Mouse (Mus musculus): ENCODE measurements at regions not wholly inside any gene's neighbourhood (a gene's known extent, or its start where the extent isn't known, plus 50 kb on each side); places are given as distances from the start of the nearest gene placed in this dataset.

GRCm38 (mm10) chr3:14952169-14952729 is 66.2 kb downstream of the Car2 start:
- Histone ChIP-seq H3K9ac (no peak overlapping the region), H3K27me3 (no peaks in the 10 kb centered on the region), H3K36me3 (no peaks in the 10 kb centered on the region), H3K4me2 (no peak overlapping the region), H3K4me1 (0 out of 2 replicates have a peak, but pooled peaks cover under 1% of the 10 kb centered on the region), H3K4me3 (no peak overlapping the region), H3K9me3 (no peaks in the 10 kb centered on the region), H3K27ac (no peak overlapping the region)
- ATAC-seq (ENCODE audit: insufficient number of reproducible peaks, low FRiP score, low TSS enrichment, low read depth), result no peak
- WGBS, result 70% methylated on average over 3 of the region's 3 CpGs

GRCm38 (mm10) chr3:14952951-14953350 is 66.9 kb downstream of the Car2 start:
- WGBS, result 54% methylated on average over 3 of the region's 3 CpGs
- H3K4me2 ChIP-seq, result no peak overlapping the region
- no peak overlapping the region for H3K4me3 ChIP-seq
- H3K9me3 ChIP-seq, result no peaks in the 10 kb centered on the region
- 0 out of 2 replicates have a peak, but pooled peaks cover 6% of the 10 kb centered on the region for H3K4me1 ChIP-seq
- H3K9ac ChIP-seq, result no peak overlapping the region
- no peak for ATAC-seq (ENCODE audit: insufficient number of reproducible peaks, low FRiP score, low TSS enrichment, low read depth)
- H3K36me3 ChIP-seq, result no peaks in the 10 kb centered on the region
- no peaks in the 10 kb centered on the region for H3K27me3 ChIP-seq
- H3K27ac ChIP-seq, result no peak overlapping the region

- H3K4me3 ChIP-seq, result no peak overlapping the region
- no peak overlapping the region for H3K4me2 ChIP-seq
- no peak overlapping the region for H3K27ac ChIP-seq
- 0 out of 2 replicates have a peak, but pooled peaks cover 6% of the 10 kb centered on the region for H3K4me1 ChIP-seq
- no peaks in the 10 kb centered on the region for H3K27me3 ChIP-seq
- H3K36me3 ChIP-seq, result no peaks in the 10 kb centered on the region
- WGBS, result 33% methylated on average over 1 of the region's 1 CpGs
- no peak overlapping the region for H3K9ac ChIP-seq
- H3K9me3 ChIP-seq, result no peaks in the 10 kb centered on the region
- no peak for ATAC-seq (ENCODE audit: insufficient number of reproducible peaks, low FRiP score, low TSS enrichment, low read depth)
Measured at GRCm38 (mm10) chr3:14957481-14957880, 71.4 kb downstream of the Car2 start.

- ATAC-seq (ENCODE audit: insufficient number of reproducible peaks, low FRiP score, low TSS enrichment, low read depth), result no peak
- H3K4me2 ChIP-seq, result no peak overlapping the region
- H3K9ac ChIP-seq, result no peak overlapping the region
- H3K4me1 ChIP-seq, result 0 out of 2 replicates have a peak, but pooled peaks cover 6% of the 10 kb centered on the region
- no peaks in the 10 kb centered on the region for H3K27me3 ChIP-seq
- H3K27ac ChIP-seq, result no peak overlapping the region
- H3K9me3 ChIP-seq, result no peaks in the 10 kb centered on the region
- H3K36me3 ChIP-seq, result no peaks in the 10 kb centered on the region
- 32% methylated on average over 1 of the region's 1 CpGs for WGBS
- H3K4me3 ChIP-seq, result no peak overlapping the region
Measured at GRCm38 (mm10) chr3:14958277-14958676, 72.2 kb downstream of the Car2 start.

GRCm38 (mm10) chr3:14959586-14959985 is 73.5 kb downstream of the Car2 start:
- Histone ChIP-seq H3K4me3 (no peak overlapping the region), H3K4me2 (no peak overlapping the region), H3K9ac (no peak overlapping the region), H3K4me1 (0 out of 2 replicates have a peak, but pooled peaks cover 6% of the 10 kb centered on the region), H3K36me3 (no peaks in the 10 kb centered on the region), H3K27me3 (no peaks in the 10 kb centered on the region), H3K9me3 (no peaks in the 10 kb centered on the region), H3K27ac (no peak overlapping the region)
- no peak for ATAC-seq (ENCODE audit: insufficient number of reproducible peaks, low FRiP score, low TSS enrichment, low read depth)
- 4% methylated on average over 1 of the region's 1 CpGs for WGBS

GRCm38 (mm10) chr3:14964795-14965194 is 78.7 kb downstream of the Car2 start:
- no peak overlapping the region for H3K27ac ChIP-seq
- WGBS, result 67% methylated on average over 5 of the region's 5 CpGs
- ATAC-seq (ENCODE audit: insufficient number of reproducible peaks, low FRiP score, low TSS enrichment, low read depth), result no peak
- H3K4me1 ChIP-seq, result no peaks in the 10 kb centered on the region
- no peak overlapping the region for H3K9ac ChIP-seq
- H3K36me3 ChIP-seq, result no peaks in the 10 kb centered on the region
- H3K9me3 ChIP-seq, result no peaks in the 10 kb centered on the region
- H3K4me2 ChIP-seq, result no peak overlapping the region
- no peak overlapping the region for H3K4me3 ChIP-seq
- H3K27me3 ChIP-seq, result no peaks in the 10 kb centered on the region

- no peak overlapping the region for H3K4me3 ChIP-seq
- WGBS, result 88% methylated on average over 5 of the region's 5 CpGs
- no peak overlapping the region for H3K4me2 ChIP-seq
- no peak for ATAC-seq (ENCODE audit: insufficient number of reproducible peaks, low FRiP score, low TSS enrichment, low read depth)
- no peaks in the 10 kb centered on the region for H3K36me3 ChIP-seq
- no peaks in the 10 kb centered on the region for H3K9me3 ChIP-seq
- H3K27ac ChIP-seq, result no peak overlapping the region
- no peaks in the 10 kb centered on the region for H3K27me3 ChIP-seq
- H3K9ac ChIP-seq, result no peak overlapping the region
- H3K4me1 ChIP-seq, result no peaks in the 10 kb centered on the region
Measured at GRCm38 (mm10) chr3:14965438-14966044, 79.5 kb downstream of the Car2 start.

- H3K36me3 ChIP-seq, result no peaks in the 10 kb centered on the region
- no peak overlapping the region for H3K27ac ChIP-seq
- no peaks in the 10 kb centered on the region for H3K27me3 ChIP-seq
- no peak overlapping the region for H3K9ac ChIP-seq
- no peaks in the 10 kb centered on the region for H3K4me1 ChIP-seq
- no peak for ATAC-seq (ENCODE audit: insufficient number of reproducible peaks, low FRiP score, low TSS enrichment, low read depth)
- no peak overlapping the region for H3K4me2 ChIP-seq
- 63% methylated on average over 5 of the region's 5 CpGs for WGBS
- no peaks in the 10 kb centered on the region for H3K9me3 ChIP-seq
- H3K4me3 ChIP-seq, result no peak overlapping the region
Measured at GRCm38 (mm10) chr3:14967235-14967634, 81.2 kb downstream of the Car2 start.

GRCm38 (mm10) chr3:14968345-14968744 is 82.3 kb downstream of the Car2 start:
- Histone ChIP-seq H3K27ac (no peak overlapping the region), H3K4me2 (no peak overlapping the region), H3K9ac (no peak overlapping the region), H3K27me3 (no peaks in the 10 kb centered on the region), H3K4me1 (no peaks in the 10 kb centered on the region), H3K4me3 (no peak overlapping the region), H3K36me3 (no peaks in the 10 kb centered on the region), H3K9me3 (no peaks in the 10 kb centered on the region)
- ATAC-seq (ENCODE audit: insufficient number of reproducible peaks, low FRiP score, low TSS enrichment, low read depth), result no peak
- 80% methylated on average over 1 of the region's 1 CpGs for WGBS

GRCm38 (mm10) chr3:14969698-14970097 is 83.6 kb downstream of the Car2 start:
- no peak overlapping the region for H3K9ac ChIP-seq
- H3K27me3 ChIP-seq, result no peaks in the 10 kb centered on the region
- WGBS, result 54% methylated on average over 6 of the region's 6 CpGs
- H3K4me2 ChIP-seq, result no peak overlapping the region
- no peak overlapping the region for H3K27ac ChIP-seq
- no peak for ATAC-seq (ENCODE audit: insufficient number of reproducible peaks, low FRiP score, low TSS enrichment, low read depth)
- H3K36me3 ChIP-seq, result no peaks in the 10 kb centered on the region
- H3K4me1 ChIP-seq, result no peaks in the 10 kb centered on the region
- no peak overlapping the region for H3K4me3 ChIP-seq
- H3K9me3 ChIP-seq, result no peaks in the 10 kb centered on the region

GRCm38 (mm10) chr3:14971647-14972046 is 85.6 kb downstream of the Car2 start:
- H3K9me3 ChIP-seq, result no peaks in the 10 kb centered on the region
- no peak overlapping the region for H3K27ac ChIP-seq
- no peaks in the 10 kb centered on the region for H3K27me3 ChIP-seq
- no peak overlapping the region for H3K9ac ChIP-seq
- no peak overlapping the region for H3K4me2 ChIP-seq
- no peak for ATAC-seq (ENCODE audit: insufficient number of reproducible peaks, low FRiP score, low TSS enrichment, low read depth)
- no peaks in the 10 kb centered on the region for H3K36me3 ChIP-seq
- 68% methylated on average over 2 of the region's 2 CpGs for WGBS
- no peak overlapping the region for H3K4me3 ChIP-seq
- no peaks in the 10 kb centered on the region for H3K4me1 ChIP-seq

- Histone ChIP-seq H3K36me3 (no peaks in the 10 kb centered on the region), H3K9me3 (no peaks in the 10 kb centered on the region), H3K27ac (no peak overlapping the region), H3K4me3 (no peak overlapping the region), H3K4me1 (no peaks in the 10 kb centered on the region), H3K9ac (no peak overlapping the region), H3K4me2 (no peak overlapping the region), H3K27me3 (no peaks in the 10 kb centered on the region)
- 86% methylated on average over 2 of the region's 2 CpGs for WGBS
- ATAC-seq (ENCODE audit: insufficient number of reproducible peaks, low FRiP score, low TSS enrichment, low read depth), result no peak
Measured at GRCm38 (mm10) chr3:14974758-14975157, 88.7 kb downstream of the Car2 start.

GRCm38 (mm10) chr3:14975203-14975602 is 89.1 kb downstream of the Car2 start:
- H3K4me3 ChIP-seq, result no peak overlapping the region
- H3K9ac ChIP-seq, result no peak overlapping the region
- ATAC-seq (ENCODE audit: insufficient number of reproducible peaks, low FRiP score, low TSS enrichment, low read depth), result no peak
- no peaks in the 10 kb centered on the region for H3K9me3 ChIP-seq
- H3K4me1 ChIP-seq, result no peaks in the 10 kb centered on the region
- 75% methylated on average over 2 of the region's 2 CpGs for WGBS
- H3K27me3 ChIP-seq, result no peaks in the 10 kb centered on the region
- H3K36me3 ChIP-seq, result no peaks in the 10 kb centered on the region
- H3K4me2 ChIP-seq, result no peak overlapping the region
- H3K27ac ChIP-seq, result no peak overlapping the region
